Mouse (Mus musculus) ES-E14 (cell line): ENCODE measurements around the gene Ghrhr. TPM values are rescaled to one million over a fixed set of nuclear protein-coding genes. Genes with fewer than 3 reads are reported as not detected.
A peak's percentile ranks its signal among the peaks of the same experiment; 100 is the strongest.

Experiments
- DNase-seq: peaks from one replicate; pipeline ENCODE4 v3.0.0-alpha.2; 2013; ENCODE audit warnings: low read depth, low spot score
- H3K27ac ChIP-seq: 2 replicates; pipeline ENCODE4 v1.5.1; 2012; ENCODE audit warnings: low read depth, mild to moderate bottlenecking, low read length, moderate library complexity, mixed read lengths; ENCODE audit not compliant: poor library complexity, insufficient read depth, severe bottlenecking
- H3K36me3 ChIP-seq: 2 replicates; pipeline ENCODE4 v1.6.1; 2012; ENCODE audit warnings: mild to moderate bottlenecking, low read length, moderate library complexity, mixed read lengths; ENCODE audit not compliant: control insufficient read depth, poor library complexity, insufficient read depth, severe bottlenecking
- H3K4me1 ChIP-seq, 2 experiments: fragments of 150-350 bp in 1 of 2; sonication (generic) in 1 of 2; 2 replicates each; pipeline ENCODE4 v1.6.1; 2012; ENCODE audit warnings: low read length in 2 of 2, mild to moderate bottlenecking in 1 of 2, mixed read lengths in 1 of 2; ENCODE audit not compliant: control insufficient read depth in 2 of 2, insufficient read depth in 2 of 2, poor library complexity in 1 of 2
- H3K4me3 ChIP-seq, 2 experiments: fragments of 150-350 bp in 1 of 2; sonication (generic) in 1 of 2; 2 replicates each; pipeline ENCODE4 v1.5.1; 2012; ENCODE audit warnings: low read length in 2 of 2, low read depth in 1 of 2, mild to moderate bottlenecking in 1 of 2, mixed read lengths in 1 of 2; ENCODE audit not compliant: insufficient read depth in 1 of 2, poor library complexity in 1 of 2, severe bottlenecking in 1 of 2
- H3K9ac ChIP-seq: 2 replicates; pipeline ENCODE4 v1.6.1; 2012; ENCODE audit warnings: low read depth, mild to moderate bottlenecking, low read length, mixed read lengths; ENCODE audit not compliant: poor library complexity, insufficient read depth, severe bottlenecking
- H3K9me3 ChIP-seq: fragments of 150-350 bp; sonication (generic); 2 replicates; pipeline ENCODE4 v1.6.1; 2012; ENCODE audit warnings: low read depth, mild to moderate bottlenecking, low read length; ENCODE audit not compliant: control insufficient read depth, insufficient read depth
- CHD2 ChIP-seq: IDR thresholded peaks from 2 replicates; pipeline ENCODE4 v1.6.1; 2014; ENCODE audit warnings: mild to moderate bottlenecking, low read depth, low read length, inconsistent platforms
- HCFC1 ChIP-seq: IDR thresholded peaks from 2 replicates; pipeline ENCODE4 v1.6.1; 2012; ENCODE audit warnings: low read length, inconsistent platforms, borderline replicate concordance; ENCODE audit not compliant: insufficient read depth
- MAFK ChIP-seq: IDR thresholded peaks from 2 replicates; pipeline ENCODE4 v1.6.1; 2014; ENCODE audit warnings: mild to moderate bottlenecking, low read depth, low read length, inconsistent platforms; ENCODE audit not compliant: insufficient read depth
- ZC3H11A ChIP-seq: IDR thresholded peaks from 2 replicates; pipeline ENCODE4 v1.6.1; 2012; ENCODE audit warnings: low read depth, mild to moderate bottlenecking, inconsistent platforms, low read length, borderline replicate concordance
- ZNF384 ChIP-seq: IDR thresholded peaks from 2 replicates; pipeline ENCODE4 v1.6.1; 2012; ENCODE audit warnings: low read depth, low read length, inconsistent platforms
- in situ Hi-C, 2 experiments: fragments of 600-800 bp; cut with MboI; formaldehyde crosslinking; loops; one replicate each; pipeline ENCODE4 v1.15.1; 2025; ENCODE audit warnings: low sequenced_read_pairs in 2 of 2, inconsistent platforms in 1 of 2; ENCODE audit not compliant: unreplicated experiment in 2 of 2
- total RNA-seq: library from RNA; depleted of rRNA; stranded (reverse); fragments of 300-350 nt; gene quantifications from 2 replicates; pipeline ENCODE4 v1.2.3, GENCODE M21; 2012

Gene Ghrhr
- total RNA-seq, 1 experiment = not detected

- Histone ChIP-seq H3K36me3 (no peaks in the 10 kb centered on the region), H3K9ac (no peak overlapping the region), H3K4me1 (no peaks in the 10 kb centered on the region), H3K9me3 (no peaks in the 10 kb centered on the region), H3K4me3 (no peak overlapping the region), H3K27ac (no peak overlapping the region)
- no peak for DNase-seq
- no peak for TF ChIP-seq ZC3H11A
- in situ Hi-C loops = no loop called here
These were observed 416 bp downstream of the Ghrhr start for GRCm38 (mm10) chr6:55376511-55376910.

GRCm38 (mm10) chr6:55377461-55377860, 1.4 kb downstream of the Ghrhr start:
- Histone ChIP-seq H3K4me3 (no peak overlapping the region), H3K9ac (no peak overlapping the region), H3K27ac (no peak overlapping the region), H3K36me3 (no peaks in the 10 kb centered on the region), H3K9me3 (no peaks in the 10 kb centered on the region), H3K4me1 (no peaks in the 10 kb centered on the region)
- in situ Hi-C loops = no loop called here
- no peak for TF ChIP-seq HCFC1
- no peak for TF ChIP-seq ZNF384
- no peak for TF ChIP-seq MAFK
- no peak for TF ChIP-seq CHD2
- no peak for TF ChIP-seq ZC3H11A
- DNase-seq = no peak

GRCm38 (mm10) chr6:55379641-55380335, 3.7 kb downstream of the Ghrhr start:
- H3K4me3 ChIP-seq = no peak overlapping the region
- DNase-seq = peak; percentile 40
- in situ Hi-C loops = no loop called here

GRCm38 (mm10) chr6:55381966-55382365, 5.9 kb downstream of the Ghrhr start:
- H3K36me3 ChIP-seq = no peaks in the 10 kb centered on the region
- no peak overlapping the region for H3K4me3 ChIP-seq
- in situ Hi-C loops = no loop called here
- TF ChIP-seq ZC3H11A (no peak), CHD2 (no peak), MAFK (no peak), ZNF384 (no peak), HCFC1 (no peak)
- no peak overlapping the region for H3K27ac ChIP-seq
- no peak for DNase-seq
- no peaks in the 10 kb centered on the region for H3K4me1 ChIP-seq
- H3K9ac ChIP-seq = no peak overlapping the region
- H3K9me3 ChIP-seq = no peaks in the 10 kb centered on the region

More at GRCm38 (mm10) chr6:55379641-55380335, 3.7 kb downstream of the Ghrhr start:
- Histone ChIP-seq H3K9ac (no peak overlapping the region), H3K9me3 (no peaks in the 10 kb centered on the region), H3K27ac (no peak overlapping the region), H3K4me1 (no peaks in the 10 kb centered on the region), H3K36me3 (no peaks in the 10 kb centered on the region)
- no peak for TF ChIP-seq MAFK
- peak; percentile 41; the same call in 1 of the 2 replicates for TF ChIP-seq ZC3H11A

- H3K36me3 ChIP-seq = no peaks in the 10 kb centered on the region
- in situ Hi-C loops = no loop called here
- H3K4me1 ChIP-seq = no peaks in the 10 kb centered on the region; a peak in 1 of 4 replicates
- no peak for TF ChIP-seq HCFC1
- TF ChIP-seq ZNF384 = no peak
- no peak for TF ChIP-seq ZC3H11A
- no peak for TF ChIP-seq MAFK
- TF ChIP-seq CHD2 = no peak
- H3K27ac ChIP-seq = no peak overlapping the region
- H3K9me3 ChIP-seq = no peaks in the 10 kb centered on the region
- H3K9ac ChIP-seq = no peak overlapping the region
- no peak overlapping the region for H3K4me3 ChIP-seq
- peak; percentile 24 for DNase-seq
These were observed 7.8 kb downstream of the Ghrhr start for GRCm38 (mm10) chr6:55383897-55384296.
